Mouse (Mus musculus) adrenal gland, postnatal 10 days (tissue): ENCODE data around the gene Hlcs. TPM values are rescaled to one million over a fixed set of nuclear protein-coding genes. Genes with fewer than 3 reads are reported as not detected.

ENCODE experiments used
- DNase-seq: peaks from one replicate; pipeline ENCODE4 v3.0.0; 2021; ENCODE audit warnings: mixed read lengths
- total RNA-seq, 2 experiments: library from RNA; stranded (reverse); gene quantifications; 2 replicates each; pipeline ENCODE4 v1.2.3; 2021

The Hlcs gene
- total RNA-seq, 2 experiments from 2014 or later, result 11.9 to 13.5 TPM

DNA sequence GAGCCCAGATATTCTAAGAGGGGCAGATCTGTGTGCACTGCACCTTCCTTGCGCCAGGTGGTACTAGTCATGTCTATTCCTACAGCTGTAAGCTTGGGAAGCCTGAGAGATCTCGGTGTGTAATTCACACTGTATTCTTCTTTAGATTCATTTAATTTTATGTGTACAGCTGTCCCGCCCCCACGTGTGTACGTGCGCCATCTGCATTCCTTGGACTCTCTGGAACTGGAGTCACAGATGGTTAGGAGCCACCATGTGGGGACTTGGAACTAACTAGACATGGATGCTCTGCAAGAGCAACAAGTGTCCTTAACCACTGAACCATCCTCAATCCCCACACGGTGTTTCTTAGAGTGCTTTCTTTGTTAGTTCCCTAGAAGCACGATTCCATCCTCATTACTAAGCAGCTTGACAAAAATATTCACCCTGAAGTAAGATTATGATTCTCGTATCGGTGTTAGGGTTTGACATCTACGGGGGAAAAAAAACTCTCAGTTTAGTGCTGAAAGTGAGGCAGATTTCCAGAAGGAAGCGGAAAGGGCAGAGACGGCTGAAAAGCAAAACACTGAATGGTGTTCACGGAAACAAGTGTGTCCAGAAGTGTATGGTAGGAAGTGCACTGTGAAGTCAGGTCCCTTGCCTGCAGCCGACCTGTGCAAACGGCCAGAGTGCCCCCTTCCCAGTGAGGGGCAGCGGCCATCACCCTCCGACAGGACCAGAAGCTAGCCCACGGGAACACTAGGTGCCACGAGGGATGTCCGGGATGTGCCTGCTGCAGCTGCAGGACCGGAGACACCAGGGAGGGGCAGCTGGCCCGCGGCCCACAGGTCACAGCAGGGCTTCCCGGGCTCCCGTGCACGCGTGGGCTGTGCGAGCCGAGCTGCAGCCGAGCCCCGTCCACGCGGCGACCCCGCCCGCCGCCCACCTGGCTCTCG is 24.0 kb downstream of the Hlcs start:
- DNase-seq, result peak; percentile 32

DNA sequence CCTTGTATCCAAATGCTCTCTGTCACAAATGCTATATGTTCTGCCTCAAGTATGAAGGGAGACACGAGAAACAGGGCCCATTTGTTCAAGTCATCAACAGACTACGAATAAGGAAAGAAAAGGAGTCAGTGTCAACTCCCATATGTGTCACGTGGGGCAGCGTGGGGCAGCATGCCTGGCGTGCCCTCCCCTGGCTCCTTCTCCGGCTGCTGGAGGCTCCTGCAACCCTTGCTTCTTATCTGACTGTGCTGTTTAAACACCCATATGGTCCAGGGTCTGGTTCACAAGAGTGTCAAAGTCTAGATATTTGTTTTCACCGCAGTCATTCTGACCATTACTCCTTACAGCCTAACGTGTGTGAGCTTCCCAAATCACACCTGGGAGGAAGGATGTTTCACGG is 25.5 kb downstream of the Hlcs start:
- DNase-seq, result no peak

DNA sequence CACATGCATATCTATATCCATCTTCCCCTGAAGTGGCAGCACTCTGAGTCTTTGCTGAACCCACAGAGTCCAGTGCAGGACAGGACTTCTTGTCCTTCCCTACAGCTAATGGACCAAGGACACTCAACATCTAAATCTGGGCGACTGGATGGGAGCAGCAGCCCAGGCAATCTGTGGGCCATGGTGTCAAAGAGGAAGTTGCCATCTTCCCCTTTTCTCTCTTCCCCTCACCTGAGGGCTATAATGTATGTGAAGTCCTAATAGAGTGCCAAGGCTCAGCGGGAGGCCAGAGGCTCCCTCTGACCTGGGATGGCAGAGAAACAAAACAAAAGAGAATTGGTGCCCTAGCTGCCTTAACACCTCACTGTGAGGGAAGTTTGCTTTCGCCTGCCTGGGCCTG is 29.4 kb downstream of the Hlcs start:
- DNase-seq, result no peak

DNA sequence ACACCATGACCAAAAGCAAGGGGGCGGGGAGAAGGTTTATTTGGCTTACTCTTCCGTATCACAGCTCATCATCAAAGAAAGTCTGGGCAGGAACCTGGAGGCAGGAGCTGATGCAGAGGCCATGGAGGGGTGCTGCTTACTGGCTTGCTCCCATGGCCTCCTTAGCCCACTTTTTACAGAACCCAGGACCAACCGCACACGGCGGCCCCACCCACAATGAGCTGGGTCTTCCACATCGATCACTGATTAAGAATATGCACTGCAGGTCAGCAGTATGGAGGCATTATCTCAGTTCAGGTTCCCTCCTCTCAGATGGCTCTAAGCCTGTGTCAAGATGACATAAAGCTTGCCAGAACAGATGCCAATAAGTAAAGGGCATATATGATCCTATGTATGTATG is 42.5 kb downstream of the Hlcs start:
- DNase-seq, result no peak

DNA sequence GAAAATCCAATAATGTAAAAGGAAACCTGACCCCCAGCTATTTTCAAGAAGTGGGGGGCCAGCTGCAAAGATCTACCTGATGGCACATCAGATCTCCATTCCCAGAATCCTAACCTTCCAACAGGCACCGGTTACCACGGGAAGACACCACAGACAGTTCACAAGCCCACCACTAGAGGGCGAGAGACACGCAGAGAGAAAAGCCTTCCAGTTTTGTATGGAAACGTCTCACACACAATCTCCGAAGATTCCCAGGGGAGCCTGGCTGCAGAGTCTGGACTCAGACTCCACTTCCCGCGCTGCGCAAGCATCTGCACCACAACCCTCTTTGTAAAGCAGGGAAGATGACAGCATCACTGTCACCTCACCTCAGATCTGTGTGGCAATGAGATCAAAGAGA is 43.7 kb downstream of the Hlcs start:
- DNase-seq, result peak; percentile 93

DNA sequence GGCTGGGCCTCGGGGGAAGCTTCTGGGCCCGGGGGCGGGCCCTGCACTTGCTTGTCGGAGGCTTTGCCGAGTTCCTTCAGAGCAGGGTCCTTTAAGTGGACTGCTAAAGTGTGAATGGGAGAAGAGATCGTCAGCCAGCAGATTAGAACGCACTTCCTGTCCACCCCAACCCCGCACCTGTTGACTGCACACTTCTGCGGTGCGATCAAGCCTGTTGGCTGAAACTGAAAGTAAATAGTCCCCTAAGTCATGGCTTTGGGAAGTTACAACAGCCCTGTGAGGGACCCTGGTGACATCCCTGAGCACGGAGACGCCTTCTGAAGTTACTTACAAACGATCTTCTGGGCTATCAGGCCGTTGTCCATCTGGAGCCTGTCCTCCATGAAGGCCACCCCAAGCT is 45.2 kb downstream of the Hlcs start:
- no peak for DNase-seq

DNA sequence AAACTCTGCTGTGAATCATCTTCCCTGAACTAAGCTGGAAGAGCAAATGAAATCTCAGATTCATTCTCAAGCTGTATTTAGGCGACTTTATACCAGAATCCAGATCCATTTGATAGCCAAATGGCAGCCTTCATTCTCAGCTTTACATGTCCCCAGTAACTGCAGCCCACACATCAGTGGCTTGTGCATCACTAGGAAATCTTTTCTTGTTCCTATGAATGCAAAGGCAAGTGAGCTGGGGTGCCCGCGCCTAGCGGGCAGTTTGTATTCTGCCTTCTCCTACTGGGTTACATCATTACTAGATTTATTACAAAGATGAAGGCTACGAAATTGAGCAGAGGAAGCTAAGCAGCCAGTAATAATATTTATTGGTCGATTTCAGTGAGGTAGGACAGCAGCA is 48.8 kb downstream of the Hlcs start:
- no peak for DNase-seq

DNA sequence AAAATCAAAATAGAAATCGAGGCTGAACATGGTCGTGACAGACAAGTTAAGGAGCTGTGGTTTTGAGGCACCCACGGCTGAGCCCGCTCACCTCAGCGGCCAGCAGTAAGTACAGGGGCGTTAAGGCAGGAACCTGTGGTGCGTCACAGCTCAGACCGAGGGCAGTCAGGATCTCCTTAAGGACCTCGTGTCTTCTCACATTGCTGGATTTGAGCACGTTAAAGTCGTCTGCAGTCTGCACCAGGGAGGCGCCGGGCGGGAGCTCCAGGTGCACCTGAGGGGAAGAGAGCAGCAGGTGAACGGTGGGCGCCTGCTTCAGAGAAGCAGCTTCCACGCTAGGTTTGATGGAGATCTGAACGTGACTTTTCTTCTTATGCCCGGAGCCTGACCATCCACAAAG is 50.9 kb downstream of the Hlcs start:
- no peak for DNase-seq

DNA sequence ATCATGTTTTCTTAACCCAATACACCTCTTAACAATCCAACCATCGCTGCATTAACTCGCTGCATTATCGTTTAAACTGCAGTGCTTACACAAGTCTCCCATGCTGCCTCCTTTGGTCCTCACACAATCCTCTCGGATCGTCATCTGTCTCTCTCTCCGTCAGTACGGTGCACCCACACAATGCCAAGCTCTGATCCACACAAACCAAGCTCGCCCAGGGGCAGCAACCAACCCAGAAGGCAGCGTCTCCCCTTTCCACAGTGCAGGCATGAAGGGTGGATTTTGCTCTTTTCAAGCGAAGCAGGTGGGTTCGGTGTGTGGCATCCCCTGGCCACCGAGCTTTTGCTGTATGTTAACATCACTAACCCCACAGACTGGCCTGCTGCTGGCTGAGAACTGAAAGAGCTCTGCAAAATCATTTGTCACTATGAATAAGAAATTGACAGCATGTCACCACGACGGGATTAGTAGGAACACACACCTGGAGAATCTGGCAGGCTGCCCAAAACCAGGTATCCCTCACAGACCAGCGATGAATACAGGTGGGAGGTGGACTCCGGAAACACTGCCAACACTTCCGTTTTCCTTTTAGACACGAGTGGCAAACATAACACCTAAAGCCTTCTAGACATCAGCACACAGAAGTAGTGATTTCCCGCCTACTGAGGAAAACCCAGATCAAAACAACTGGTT is 52.3 kb downstream of the Hlcs start:
- DNase-seq, result no peak

DNA sequence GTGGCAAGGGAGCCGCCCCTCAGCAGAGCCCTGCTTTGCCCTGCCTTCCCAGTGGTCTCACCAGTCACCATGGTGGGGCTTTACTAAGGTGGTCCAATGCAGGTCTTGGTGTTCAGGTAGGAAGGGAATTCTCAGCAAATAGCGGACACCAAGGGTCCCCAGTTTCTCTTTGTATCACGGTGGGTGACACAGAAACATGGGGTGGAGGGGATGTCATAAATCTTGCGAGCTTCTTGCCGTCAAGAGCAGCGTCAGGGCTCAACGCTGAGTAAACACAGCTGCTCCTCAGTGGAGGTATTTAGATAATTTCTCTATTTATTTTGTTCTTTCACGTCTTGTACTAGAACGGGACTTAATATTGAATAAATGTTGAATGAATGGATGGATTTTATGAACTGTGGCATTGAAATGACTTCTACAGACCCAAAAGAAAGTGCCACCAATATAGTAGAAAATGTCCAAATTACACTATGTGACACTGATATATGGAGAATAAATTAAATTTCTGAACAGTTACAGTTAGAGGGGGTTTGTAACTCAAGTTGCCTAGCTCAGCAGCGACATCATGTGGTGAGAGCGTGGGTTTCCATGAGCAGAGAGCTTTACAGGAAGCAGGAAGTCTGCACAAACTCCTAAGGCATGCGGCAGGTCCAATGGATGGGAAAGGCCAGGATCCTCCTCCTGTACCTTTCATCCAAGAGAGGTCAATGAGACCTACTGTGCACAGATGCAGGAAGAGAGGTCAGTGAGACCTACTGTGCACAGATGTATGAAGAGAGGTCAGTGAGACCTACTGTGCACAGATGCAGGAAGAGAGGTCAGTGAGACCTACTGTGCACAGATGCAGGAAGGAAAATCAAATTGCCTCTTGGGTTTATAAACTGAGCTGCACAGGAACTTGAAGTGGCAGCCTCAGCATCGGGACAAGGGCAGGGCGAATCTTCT is 54.7 kb downstream of the Hlcs start:
- peak; percentile 85 for DNase-seq

DNA sequence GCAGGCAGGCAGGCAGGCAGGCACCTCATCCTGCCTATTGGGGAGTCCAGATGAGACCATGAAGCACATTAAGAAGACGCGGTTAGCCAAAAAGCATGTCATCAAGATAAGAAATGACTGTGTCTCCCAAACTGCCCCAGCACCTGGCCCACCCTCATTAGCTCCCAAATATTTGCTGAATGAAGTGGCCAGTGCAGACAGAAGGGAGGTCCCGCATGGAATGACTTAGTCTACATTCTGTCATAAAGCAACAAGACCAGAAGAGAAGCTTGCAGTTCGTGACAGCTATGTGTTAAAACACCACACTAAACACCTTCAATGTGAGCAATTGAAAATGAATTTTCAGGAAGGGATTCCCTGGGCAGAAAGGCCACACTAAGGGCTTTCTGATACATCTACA is 57.8 kb downstream of the Hlcs start:
- DNase-seq, result no peak

DNA sequence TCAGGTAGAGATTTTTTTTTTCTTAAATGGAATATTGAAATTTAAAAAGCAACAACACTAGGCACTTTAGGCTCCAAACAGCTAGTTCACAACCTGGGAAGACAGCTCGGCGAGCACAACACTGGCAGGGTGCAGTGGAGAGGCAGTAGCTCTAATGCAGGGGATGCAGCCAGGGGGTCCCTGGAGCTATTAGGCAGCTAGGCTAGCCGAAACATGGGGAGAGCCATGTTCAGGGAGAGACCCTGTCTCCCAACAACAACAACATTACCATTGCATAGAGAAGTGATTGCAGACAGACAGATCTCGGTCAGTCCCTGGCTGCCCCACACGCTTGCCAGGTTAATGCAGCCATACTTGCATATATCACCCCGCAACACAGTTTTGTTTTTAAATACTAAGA is 58.3 kb downstream of the Hlcs start:
- no peak for DNase-seq

DNA sequence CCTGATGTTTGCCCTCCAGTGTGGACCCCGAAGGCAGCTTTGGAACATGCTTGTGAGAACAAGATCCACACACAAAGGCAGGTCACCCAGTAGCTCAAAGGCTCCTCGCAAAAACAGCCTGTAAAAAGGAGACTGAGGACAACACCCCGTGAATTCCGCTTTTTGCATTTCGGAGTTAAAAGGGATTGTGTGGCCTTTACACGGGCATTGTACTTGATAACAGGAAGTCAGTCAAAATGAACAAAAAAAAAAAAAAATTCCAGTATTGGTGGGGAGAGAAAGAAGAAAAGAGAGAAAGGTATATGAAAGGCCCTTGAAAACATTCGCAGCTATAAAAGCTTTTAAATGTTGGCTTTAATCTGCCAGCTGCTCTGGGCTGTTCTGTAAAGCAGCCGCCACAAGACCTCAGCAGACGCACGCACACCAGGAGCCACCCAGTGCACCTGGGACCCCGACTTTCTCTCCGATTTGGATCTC is 58.9 kb downstream of the Hlcs start:
- no peak for DNase-seq

DNA sequence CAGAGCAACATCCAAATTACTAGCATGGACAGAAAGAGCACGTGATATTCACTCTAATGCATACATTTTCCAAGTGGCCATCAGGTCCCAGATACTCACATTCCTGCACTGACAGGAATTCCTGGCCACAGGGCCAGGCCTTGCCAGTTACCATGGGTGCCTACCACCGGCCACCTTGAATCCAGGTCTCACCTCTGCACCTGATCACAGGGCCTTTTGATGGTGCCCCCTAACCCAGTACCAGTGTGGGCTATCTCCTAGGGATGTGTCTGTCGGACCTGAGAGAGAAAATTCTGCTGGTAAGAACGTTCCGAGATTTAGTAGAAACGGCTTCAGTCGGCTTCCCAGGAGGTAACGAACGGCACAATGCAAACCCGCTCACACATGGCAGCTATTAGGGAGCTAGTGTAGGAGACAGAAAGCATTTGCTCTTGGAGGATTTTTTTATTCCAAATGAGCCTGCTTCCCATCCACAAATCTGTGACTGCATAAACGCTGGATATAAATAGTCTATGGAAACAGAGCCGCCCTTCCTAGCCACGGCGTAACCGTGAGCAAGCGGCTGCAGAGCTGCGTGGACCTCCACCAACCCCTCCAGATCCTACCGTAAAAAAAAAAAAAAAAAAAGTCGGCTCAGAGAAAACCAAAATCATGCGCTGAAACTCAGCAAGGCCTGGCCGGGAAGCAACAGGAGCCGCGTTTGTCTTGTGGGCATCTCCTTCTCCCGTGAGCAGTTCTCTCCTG is 59.5 kb downstream of the Hlcs start:
- DNase-seq, result no peak

DNA sequence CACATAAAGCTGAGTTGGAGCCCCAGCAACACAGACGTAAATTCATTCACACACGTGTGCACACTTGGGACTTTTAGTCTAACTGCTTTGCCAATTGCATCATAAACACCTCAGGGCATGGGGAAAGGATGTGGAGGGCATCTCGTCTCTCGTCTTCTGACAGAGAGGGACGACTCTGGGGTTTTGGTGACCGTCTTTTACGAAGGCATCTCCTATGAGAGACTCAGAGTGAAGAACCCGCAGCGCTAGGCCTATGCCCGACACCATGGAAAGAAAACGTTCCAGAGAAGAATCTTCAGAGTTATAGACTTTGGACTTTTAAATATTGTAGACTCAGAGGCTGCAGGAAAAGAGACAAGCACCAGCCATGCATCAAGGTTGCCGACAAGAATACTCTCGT is 61.6 kb downstream of the Hlcs start:
- DNase-seq, result no peak

DNA sequence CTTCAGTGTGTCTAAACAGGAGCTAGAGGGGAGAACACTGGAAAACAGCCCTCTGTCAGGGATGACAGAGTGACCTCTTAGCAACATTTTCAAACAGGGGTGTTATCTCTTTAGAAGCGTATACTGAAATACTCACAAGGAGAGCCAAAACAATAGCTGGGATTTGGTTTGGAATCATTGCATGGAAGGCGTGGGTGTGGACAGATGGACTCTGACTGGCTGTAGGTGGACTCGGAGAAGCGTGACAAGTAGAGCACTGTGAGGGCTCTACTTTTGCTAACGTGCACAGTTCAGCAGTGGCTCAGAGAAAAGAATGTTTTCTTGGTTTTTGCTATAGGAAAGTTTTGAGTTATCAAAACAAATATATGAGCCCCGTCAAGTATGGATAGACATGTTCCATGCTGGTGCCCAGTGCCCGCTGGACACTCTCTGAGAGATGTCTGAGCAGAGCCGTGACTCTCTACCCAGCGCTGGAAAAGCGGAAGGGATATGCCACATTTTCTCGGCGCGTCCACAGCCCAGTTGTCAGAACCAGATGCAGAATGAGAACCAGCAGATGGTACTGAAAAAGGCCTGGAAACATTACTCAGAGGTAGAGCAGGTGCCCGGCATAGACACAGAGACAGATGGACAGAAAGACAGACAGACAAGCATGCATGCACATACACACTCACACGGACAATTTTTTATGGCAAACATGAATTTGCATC is 62.6 kb downstream of the Hlcs start:
- DNase-seq, result no peak

DNA sequence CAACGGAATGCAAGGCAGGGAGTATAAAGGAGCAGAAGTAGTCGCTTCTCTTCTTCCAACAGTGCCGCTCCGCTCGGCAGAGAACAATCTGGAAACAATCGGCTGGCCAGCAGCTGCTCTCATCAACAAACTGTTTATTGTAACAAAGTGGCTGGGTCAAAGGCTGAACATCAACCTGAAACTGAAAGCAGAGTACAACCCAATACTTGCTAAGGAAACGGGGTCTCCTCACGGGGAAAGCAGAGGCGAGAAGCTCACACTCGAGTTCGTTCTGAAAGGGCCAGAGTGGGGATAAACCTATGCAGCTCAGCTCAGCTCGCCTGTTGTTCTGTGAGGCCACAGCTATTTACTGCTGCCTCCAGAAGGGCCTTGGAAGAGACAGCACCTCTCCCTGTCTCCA is 63.2 kb downstream of the Hlcs start:
- DNase-seq, result no peak

DNA sequence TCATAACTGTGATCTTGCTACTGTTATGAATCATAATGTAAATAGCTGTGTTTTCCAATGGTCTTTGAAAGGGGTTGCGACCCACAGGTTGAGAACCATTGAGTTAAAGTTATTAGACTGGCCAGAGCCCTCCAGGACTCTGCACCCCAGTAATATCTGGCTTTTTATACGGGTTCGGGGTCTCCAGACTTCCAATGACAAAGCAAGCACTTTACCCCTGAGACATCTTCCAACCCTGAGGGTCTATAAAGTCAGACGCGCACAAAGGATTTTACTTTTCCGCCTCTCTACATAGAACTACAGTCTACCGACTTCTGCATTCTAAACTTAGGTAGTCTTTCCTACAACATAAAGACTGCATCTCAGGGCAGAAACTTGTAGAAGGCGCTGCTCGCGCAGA is 63.7 kb downstream of the Hlcs start:
- no peak for DNase-seq

DNA sequence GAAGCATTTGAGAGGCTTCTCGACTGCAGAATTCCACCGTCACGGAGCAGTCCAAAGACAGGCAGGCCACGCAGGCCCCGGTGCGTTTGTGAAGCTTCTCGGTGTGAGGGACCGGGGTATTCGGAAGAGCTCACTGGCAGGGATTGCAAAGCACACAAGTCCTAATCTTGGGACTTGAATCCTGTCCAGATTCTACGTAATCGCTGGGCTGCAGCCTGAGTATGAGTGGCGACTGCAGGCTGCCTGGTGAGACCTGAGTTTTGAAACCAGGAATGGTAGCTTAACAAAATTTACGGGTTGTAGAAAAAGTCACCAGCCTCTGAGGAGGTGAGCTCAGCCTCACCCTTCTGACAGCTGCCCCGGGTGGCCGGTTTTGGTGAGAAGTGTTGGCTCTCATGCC is 64.7 kb downstream of the Hlcs start:
- DNase-seq, result no peak

DNA sequence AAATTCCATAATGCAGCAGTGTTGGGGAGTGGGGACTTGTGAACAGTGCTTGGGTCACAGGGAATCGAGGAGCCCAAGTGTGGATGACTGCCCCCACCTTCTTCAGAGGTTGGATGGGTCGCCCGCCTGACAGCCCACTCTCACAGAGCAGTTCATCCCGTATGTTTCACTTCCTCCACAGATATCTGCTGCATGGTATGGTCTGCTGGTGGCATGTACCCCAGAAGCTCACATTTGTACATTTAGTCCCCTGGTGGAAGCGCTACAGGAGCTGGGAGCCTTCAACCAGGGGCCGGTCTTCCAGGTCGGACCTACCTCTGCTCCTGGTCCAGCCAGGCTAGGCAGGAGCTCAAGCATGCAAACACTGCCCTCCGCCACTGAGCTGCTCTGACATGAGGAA is 66.4 kb downstream of the Hlcs start:
- DNase-seq, result no peak
